Mouse (Mus musculus): ENCODE measurements at regions not wholly inside any gene's neighbourhood (a gene's known extent, or its start where the extent isn't known, plus 50 kb on each side); places are given as distances from the start of the nearest gene placed in this dataset.

DNA sequence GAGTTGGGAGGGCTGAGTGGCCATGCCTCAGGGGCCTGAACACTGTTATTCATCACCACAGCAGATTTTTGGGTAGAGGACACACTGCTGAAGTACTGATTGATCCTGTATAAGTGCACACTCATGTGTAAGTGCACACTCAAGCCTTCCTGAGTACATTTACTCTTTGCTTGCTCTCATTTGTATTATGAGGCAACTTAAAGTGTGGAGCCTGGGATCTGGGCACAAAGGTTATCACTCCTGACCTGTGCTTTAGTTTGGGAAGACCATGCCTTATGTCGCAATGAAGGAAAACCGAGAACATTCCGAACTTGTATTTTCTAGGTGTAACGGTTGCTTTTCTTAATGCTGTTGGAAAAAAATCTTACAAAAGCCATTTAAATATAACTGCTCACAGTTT, 182.2 kb upstream of the Fam3c start:
- 92% methylated on average over 4 of the region's 4 CpGs for WGBS
- H3K4me2 ChIP-seq (replicated peaks), result no peak overlapping the region
- no peak overlapping the region for H3K27ac ChIP-seq
- no peak overlapping the region for H3K4me3 ChIP-seq (replicated peaks; ENCODE audit: low read length)
- ATAC-seq (ENCODE audit: low FRiP score) (no peak), DNase-seq (ENCODE audit: low spot score) (no peak)
- no peaks in the 10 kb centered on the region for H3K36me3 ChIP-seq (replicated peaks; ENCODE audit: control insufficient read depth, insufficient read depth)
- no peaks in the 10 kb centered on the region for H3K4me1 ChIP-seq (replicated peaks; ENCODE audit: control insufficient read depth, insufficient read depth, low read length)
- H3K9me3 ChIP-seq (ENCODE audit: control insufficient read depth, low read length), result no peaks in the 10 kb centered on the region
- no peaks in the 10 kb centered on the region for H3K27me3 ChIP-seq (ENCODE audit: control insufficient read depth, insufficient read depth, low read length)
- H3K9ac ChIP-seq, result no peak overlapping the region

DNA sequence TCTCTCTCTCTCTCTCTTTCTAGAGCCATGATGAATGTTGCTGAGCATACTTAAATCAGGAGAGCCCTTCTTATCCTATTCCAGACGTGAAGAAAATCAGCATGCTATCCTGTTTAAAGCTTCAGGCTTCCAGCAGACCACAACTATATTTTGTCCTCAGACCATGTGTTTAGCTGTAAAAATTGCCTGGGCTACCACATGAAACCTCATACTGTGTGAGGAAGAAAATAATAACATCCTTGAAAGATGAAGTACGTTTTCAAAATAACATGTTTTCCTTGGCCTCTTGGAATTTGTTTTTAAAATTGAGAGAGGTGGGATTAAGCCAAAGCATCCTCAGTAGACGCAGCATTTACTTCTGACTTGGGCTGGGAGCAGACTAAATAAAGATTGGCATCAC, 168.3 kb upstream of the Fam3c start:
- Histone ChIP-seq H3K27ac (no peak overlapping the region), H3K4me2 (replicated peaks) (no peak overlapping the region), H3K9me3 (ENCODE audit: control insufficient read depth, low read length) (no peaks in the 10 kb centered on the region), H3K9ac (no peak overlapping the region), H3K27me3 (ENCODE audit: control insufficient read depth, insufficient read depth, low read length) (no peaks in the 10 kb centered on the region), H3K4me1 (replicated peaks; ENCODE audit: control insufficient read depth, insufficient read depth, low read length) (no peaks in the 10 kb centered on the region), H3K4me3 (replicated peaks; ENCODE audit: low read length) (no peak overlapping the region), H3K36me3 (replicated peaks; ENCODE audit: control insufficient read depth, insufficient read depth) (no peaks in the 10 kb centered on the region)
- DNase-seq (ENCODE audit: low spot score) (no peak), ATAC-seq (ENCODE audit: low FRiP score) (no peak)
- 74% methylated on average over 3 of the region's 3 CpGs for WGBS

DNA sequence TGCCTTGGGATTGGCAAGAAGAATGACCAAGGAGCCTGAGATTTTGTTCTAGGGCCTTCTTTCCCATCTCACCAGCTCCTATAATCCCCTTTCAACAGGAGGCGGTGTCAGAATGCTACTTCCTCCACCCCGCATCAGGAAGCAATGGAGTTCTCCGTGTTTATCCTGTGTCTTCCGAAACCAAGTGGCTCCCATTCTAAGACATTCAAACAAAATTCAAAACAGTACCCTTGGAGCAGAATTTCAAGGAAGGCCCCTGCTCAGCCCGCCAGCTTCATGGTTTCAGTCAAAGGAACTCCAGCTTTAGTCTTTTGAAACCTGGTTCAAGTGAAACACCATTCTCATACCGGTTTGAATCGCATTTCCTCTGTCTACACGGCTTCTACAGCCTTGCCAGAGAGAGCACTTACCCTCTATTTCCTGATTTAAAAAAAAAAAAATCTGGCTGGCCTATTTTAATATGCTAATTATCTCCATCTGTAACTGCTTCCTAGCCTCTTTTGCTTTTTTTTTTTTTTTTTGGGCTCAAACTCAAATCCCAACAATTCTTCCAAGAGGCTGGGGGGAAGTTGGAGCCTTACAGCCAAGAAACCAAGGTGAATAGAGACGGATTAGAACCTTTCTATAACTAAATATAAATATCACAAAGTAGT, 167.7 kb upstream of the Fam3c start:
- DNase-seq (ENCODE audit: low spot score), result no peak
- ATAC-seq (ENCODE audit: low FRiP score), result no peak
- Histone ChIP-seq H3K4me1 (replicated peaks; ENCODE audit: control insufficient read depth, insufficient read depth, low read length) (no peaks in the 10 kb centered on the region), H3K9ac (no peak overlapping the region), H3K27me3 (ENCODE audit: control insufficient read depth, insufficient read depth, low read length) (no peaks in the 10 kb centered on the region), H3K36me3 (replicated peaks; ENCODE audit: control insufficient read depth, insufficient read depth) (no peaks in the 10 kb centered on the region), H3K27ac (no peak overlapping the region), H3K9me3 (ENCODE audit: control insufficient read depth, low read length) (no peaks in the 10 kb centered on the region), H3K4me2 (replicated peaks) (no peak overlapping the region), H3K4me3 (replicated peaks; ENCODE audit: low read length) (no peak overlapping the region)
- 82% methylated on average over 9 of the region's 9 CpGs for WGBS

DNA sequence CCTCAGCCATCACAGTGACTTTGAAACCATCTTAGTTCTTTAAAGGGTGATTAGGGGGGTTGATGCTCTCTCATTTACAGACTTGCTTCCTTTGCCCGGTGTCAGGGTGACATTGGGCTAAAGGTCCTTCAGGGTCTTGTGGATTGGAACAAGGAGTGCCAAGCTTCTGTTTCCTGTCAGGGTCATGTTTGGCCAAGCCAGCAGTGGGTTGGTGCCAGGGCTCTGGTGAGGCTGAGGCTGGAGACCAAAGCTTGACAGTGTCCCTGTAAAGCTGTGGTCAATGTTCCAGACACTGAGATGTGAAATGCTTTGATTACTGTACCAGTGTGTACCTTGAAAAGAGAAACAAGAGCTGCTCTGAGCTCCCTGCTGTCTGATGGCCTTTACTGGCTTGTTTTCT, 150.8 kb upstream of the Fam3c start:
- WGBS, result 95% methylated on average over 1 of the region's 1 CpGs

DNA sequence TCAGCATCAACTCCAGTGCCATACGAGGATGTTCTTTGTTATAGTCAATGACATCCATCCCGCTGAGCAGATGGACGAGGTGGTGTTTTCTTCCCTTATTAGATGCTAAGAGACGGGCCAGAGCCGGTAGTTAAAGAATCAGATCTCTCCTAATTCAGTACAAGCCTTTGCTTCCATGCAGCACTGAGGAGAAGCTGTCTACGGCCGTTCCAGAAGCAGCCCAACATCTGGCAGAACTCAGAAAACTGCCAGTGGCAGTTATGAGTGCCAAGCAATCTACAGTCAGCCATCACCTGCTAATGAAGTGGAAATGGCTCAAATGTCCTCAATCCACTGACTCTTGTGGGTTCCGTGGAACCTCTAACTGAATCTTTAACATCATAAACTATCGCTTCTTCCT, 141.3 kb upstream of the Fam3c start:
- H3K27ac ChIP-seq, result no peak overlapping the region
- H3K4me3 ChIP-seq (replicated peaks; ENCODE audit: low read length), result no peak overlapping the region
- no peaks in the 10 kb centered on the region for H3K9me3 ChIP-seq (ENCODE audit: control insufficient read depth, low read length)
- no peaks in the 10 kb centered on the region for H3K36me3 ChIP-seq (replicated peaks; ENCODE audit: control insufficient read depth, insufficient read depth)
- H3K27me3 ChIP-seq (ENCODE audit: control insufficient read depth, insufficient read depth, low read length), result no peaks in the 10 kb centered on the region
- ATAC-seq (ENCODE audit: low FRiP score) (no peak), DNase-seq (ENCODE audit: low spot score) (no peak)
- H3K4me1 ChIP-seq (replicated peaks; ENCODE audit: control insufficient read depth, insufficient read depth, low read length), result no peaks in the 10 kb centered on the region
- no peak overlapping the region for H3K4me2 ChIP-seq (replicated peaks)
- no peak overlapping the region for H3K9ac ChIP-seq
- 83% methylated on average over 9 of the region's 9 CpGs for WGBS

More for the DNA sequence above, 150.8 kb upstream of the Fam3c start:
- no peak overlapping the region for H3K9ac ChIP-seq
- H3K9me3 ChIP-seq (ENCODE audit: control insufficient read depth, low read length), result no peaks in the 10 kb centered on the region
- ATAC-seq (ENCODE audit: low FRiP score), result no peak
- H3K4me1 ChIP-seq (replicated peaks; ENCODE audit: control insufficient read depth, insufficient read depth, low read length), result no peaks in the 10 kb centered on the region
- no peak for DNase-seq (ENCODE audit: low spot score)
- H3K27me3 ChIP-seq (ENCODE audit: control insufficient read depth, insufficient read depth, low read length), result no peaks in the 10 kb centered on the region
- H3K27ac ChIP-seq, result no peak overlapping the region
- no peak overlapping the region for H3K4me2 ChIP-seq (replicated peaks)
- H3K36me3 ChIP-seq (replicated peaks; ENCODE audit: control insufficient read depth, insufficient read depth), result no peaks in the 10 kb centered on the region
- H3K4me3 ChIP-seq (replicated peaks; ENCODE audit: low read length), result no peak overlapping the region

DNA sequence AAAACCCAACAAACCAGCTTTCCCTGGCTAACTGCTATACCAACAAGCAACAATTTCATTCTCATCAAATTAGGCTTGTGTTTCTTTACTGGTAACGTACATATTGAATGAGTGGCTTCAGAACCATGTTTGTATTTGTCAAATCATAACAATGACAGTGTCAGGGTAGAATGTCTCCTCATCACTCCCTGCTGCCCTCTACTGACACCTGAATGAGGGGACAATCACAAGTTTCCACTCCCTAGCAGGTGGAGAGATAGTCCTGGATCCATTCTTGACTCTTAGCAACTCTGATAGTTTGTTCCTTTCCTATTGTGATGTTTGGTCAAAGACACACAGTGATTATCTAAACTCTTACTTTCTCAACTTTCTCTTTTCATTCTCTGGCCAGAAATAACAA, 140.4 kb upstream of the Fam3c start:
- WGBS, result 85% methylated on average over 1 of the region's 1 CpGs
- no peaks in the 10 kb centered on the region for H3K9me3 ChIP-seq (ENCODE audit: control insufficient read depth, low read length)
- no peaks in the 10 kb centered on the region for H3K4me1 ChIP-seq (replicated peaks; ENCODE audit: control insufficient read depth, insufficient read depth, low read length)
- H3K9ac ChIP-seq, result no peak overlapping the region
- no peak for DNase-seq (ENCODE audit: low spot score)
- no peaks in the 10 kb centered on the region for H3K27me3 ChIP-seq (ENCODE audit: control insufficient read depth, insufficient read depth, low read length)
- no peak overlapping the region for H3K27ac ChIP-seq
- no peaks in the 10 kb centered on the region for H3K36me3 ChIP-seq (replicated peaks; ENCODE audit: control insufficient read depth, insufficient read depth)
- no peak overlapping the region for H3K4me3 ChIP-seq (replicated peaks; ENCODE audit: low read length)
- no peak overlapping the region for H3K4me2 ChIP-seq (replicated peaks)
- no peak for ATAC-seq (ENCODE audit: low FRiP score)

DNA sequence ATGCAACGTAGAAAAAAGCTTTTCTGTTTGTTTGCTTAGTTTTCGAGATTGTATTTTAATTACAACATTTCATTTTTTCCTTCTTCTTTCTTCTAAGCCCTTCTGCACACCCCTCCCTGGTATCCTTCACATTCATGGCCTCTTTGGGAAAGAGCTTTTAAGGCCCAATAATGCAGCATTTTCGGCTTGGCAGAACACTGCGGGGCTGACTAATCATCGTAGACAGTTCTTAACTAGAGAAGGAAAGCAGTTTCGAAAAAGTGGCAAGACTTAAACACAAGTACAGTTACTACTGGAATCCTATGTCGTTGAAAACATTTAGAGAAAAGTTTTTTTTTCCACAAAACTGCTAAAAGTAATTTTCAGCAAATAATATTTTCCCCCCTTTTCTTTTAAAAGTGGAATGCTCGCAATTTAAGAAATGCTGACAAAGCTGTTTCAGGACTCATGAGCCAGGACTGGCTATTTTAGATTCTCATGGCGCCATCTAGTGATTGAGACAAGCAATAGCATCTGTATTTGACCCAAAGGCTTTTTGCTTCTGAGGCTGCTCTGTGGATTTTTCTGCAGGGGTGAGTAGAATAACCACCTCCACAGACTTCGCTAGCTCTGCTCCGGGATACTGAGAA, 137.7 kb upstream of the Fam3c start:
- ATAC-seq (ENCODE audit: low FRiP score), result peak; percentile 48; the same call in 1 of the 2 replicates
- Histone ChIP-seq H3K27ac (no peak overlapping the region), H3K9me3 (ENCODE audit: control insufficient read depth, low read length) (no peaks in the 10 kb centered on the region), H3K4me1 (replicated peaks; ENCODE audit: control insufficient read depth, insufficient read depth, low read length) (no peaks in the 10 kb centered on the region), H3K27me3 (ENCODE audit: control insufficient read depth, insufficient read depth, low read length) (no peaks in the 10 kb centered on the region), H3K4me2 (replicated peaks) (no peak overlapping the region), H3K9ac (no peak overlapping the region), H3K36me3 (replicated peaks; ENCODE audit: control insufficient read depth, insufficient read depth) (no peaks in the 10 kb centered on the region), H3K4me3 (replicated peaks; ENCODE audit: low read length) (no peak overlapping the region)
- DNase-seq (ENCODE audit: low spot score), result peak; percentile 88
- 45% methylated on average over 11 of the region's 11 CpGs for WGBS

DNA sequence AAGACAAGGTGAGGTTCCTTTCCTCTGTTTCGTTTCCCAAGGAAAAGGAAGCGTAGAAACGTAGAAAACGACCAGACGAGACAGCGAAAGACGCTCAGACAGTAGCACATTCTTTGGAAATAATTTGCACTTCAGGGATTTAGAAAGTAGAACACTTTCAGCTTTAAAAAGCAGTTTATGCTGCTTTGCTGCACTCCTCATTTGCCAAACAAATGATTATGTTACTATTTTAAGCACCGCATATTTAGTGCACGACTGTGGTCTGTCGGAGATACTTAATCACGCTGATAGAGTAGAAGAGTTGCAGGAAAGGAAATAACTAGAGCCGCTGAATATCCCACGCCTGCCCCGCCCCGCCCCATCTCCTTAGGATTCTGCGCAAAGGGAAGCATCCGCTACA, 136.9 kb upstream of the Fam3c start:
- no peak overlapping the region for H3K4me2 ChIP-seq (replicated peaks)
- DNase-seq (ENCODE audit: low spot score) (no peak), ATAC-seq (ENCODE audit: low FRiP score) (no peak)
- H3K36me3 ChIP-seq (replicated peaks; ENCODE audit: control insufficient read depth, insufficient read depth), result no peaks in the 10 kb centered on the region
- H3K9me3 ChIP-seq (ENCODE audit: control insufficient read depth, low read length), result no peaks in the 10 kb centered on the region
- WGBS, result 93% methylated on average over 17 of the region's 17 CpGs
- no peaks in the 10 kb centered on the region for H3K4me1 ChIP-seq (replicated peaks; ENCODE audit: control insufficient read depth, insufficient read depth, low read length)
- H3K4me3 ChIP-seq (replicated peaks; ENCODE audit: low read length), result no peak overlapping the region
- H3K27ac ChIP-seq, result no peak overlapping the region
- H3K27me3 ChIP-seq (ENCODE audit: control insufficient read depth, insufficient read depth, low read length), result no peaks in the 10 kb centered on the region
- H3K9ac ChIP-seq, result no peak overlapping the region

DNA sequence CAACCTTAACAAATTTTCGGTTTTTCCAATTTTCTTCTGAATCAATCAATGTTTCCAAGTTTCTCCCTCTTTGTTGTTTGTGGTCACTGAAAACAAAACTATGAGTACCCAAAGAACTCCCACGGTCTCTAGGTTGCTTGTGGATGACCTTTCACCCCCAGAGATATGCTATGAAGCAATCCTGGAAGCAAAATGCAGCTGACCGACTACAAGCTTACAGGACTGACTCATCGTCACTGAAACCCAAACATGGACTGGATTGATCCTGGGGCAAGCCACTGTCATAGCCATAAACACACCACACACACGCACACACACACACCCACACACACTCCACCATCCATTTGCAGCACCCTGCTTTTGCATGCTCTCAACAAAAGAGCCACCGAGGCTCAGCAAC, 134.7 kb upstream of the Fam3c start:
- Histone ChIP-seq H3K36me3 (replicated peaks; ENCODE audit: control insufficient read depth, insufficient read depth) (no peaks in the 10 kb centered on the region), H3K4me1 (replicated peaks; ENCODE audit: control insufficient read depth, insufficient read depth, low read length) (no peaks in the 10 kb centered on the region), H3K4me2 (replicated peaks) (no peak overlapping the region), H3K27ac (no peak overlapping the region), H3K9ac (no peak overlapping the region), H3K9me3 (ENCODE audit: control insufficient read depth, low read length) (no peaks in the 10 kb centered on the region), H3K4me3 (replicated peaks; ENCODE audit: low read length) (no peak overlapping the region), H3K27me3 (ENCODE audit: control insufficient read depth, insufficient read depth, low read length) (no peaks in the 10 kb centered on the region)
- ATAC-seq (ENCODE audit: low FRiP score) (no peak), DNase-seq (ENCODE audit: low spot score) (no peak)
- 87% methylated on average over 6 of the region's 6 CpGs for WGBS

DNA sequence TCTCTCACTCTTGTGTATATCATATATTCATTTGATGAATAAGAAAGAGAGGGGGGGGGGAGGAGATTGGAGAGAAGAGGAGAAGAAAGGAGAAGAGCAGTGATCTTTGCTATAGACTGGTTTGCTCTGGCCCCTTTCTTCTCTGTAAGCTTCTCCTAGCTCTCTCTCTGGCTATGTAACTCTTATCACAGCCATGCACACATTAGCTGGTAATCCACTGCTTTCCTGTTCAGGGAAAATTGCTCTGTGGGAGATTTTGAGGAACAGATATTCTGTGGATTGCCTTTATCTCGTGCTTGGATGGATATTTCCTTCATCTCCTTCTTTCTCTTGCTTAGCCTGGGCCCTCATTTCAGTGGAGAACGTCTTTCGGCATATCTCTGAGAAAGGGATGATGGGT, 131.4 kb upstream of the Fam3c start:
- H3K9ac ChIP-seq, result no peak overlapping the region
- H3K27ac ChIP-seq, result no peak overlapping the region
- DNase-seq (ENCODE audit: low spot score), result no peak
- H3K4me3 ChIP-seq (replicated peaks; ENCODE audit: low read length), result no peak overlapping the region
- H3K4me2 ChIP-seq (replicated peaks), result no peak overlapping the region
- no peaks in the 10 kb centered on the region for H3K36me3 ChIP-seq (replicated peaks; ENCODE audit: control insufficient read depth, insufficient read depth)
- no peaks in the 10 kb centered on the region for H3K9me3 ChIP-seq (ENCODE audit: control insufficient read depth, low read length)
- H3K27me3 ChIP-seq (ENCODE audit: control insufficient read depth, insufficient read depth, low read length), result no peaks in the 10 kb centered on the region
- no peaks in the 10 kb centered on the region for H3K4me1 ChIP-seq (replicated peaks; ENCODE audit: control insufficient read depth, insufficient read depth, low read length)
- WGBS, result 84% methylated on average over 3 of the region's 3 CpGs
- no peak for ATAC-seq (ENCODE audit: low FRiP score)
